Mouse (Mus musculus): Measurements from ENCODE around the gene Dcaf1.

DNA sequence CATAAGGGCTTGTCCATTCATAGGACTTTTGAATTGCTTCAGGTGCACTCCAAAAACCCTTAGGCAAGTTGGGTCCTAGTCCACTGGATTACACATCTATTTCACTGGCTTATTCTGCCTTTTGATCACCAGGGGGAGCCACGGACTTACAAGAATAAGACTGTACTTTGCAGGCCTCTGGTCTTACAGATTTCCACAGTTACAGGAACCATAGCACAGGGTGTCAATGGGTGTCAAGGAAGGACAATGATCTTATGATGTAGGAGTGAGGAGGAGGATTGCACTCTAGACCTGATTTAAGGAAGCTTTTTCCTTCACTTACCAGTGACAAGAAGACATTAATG lies 82.1 kb downstream of the Dcaf1 start:
- TF ChIP-seq POLR2A (IDR thresholded peaks at IDR 0.05; ENCODE audit: low read depth, low read length) (no peak), CTCF (IDR thresholded peaks at IDR 0.05; ENCODE audit: borderline replicate concordance, insufficient read depth, low read length) (no peak)
